Mouse (Mus musculus) kidney, adult 2 months (tissue): ENCODE data around the gene Gm11444.

ENCODE experiments used
- CTCF ChIP-seq: fragments of 200-500 bp; conservative IDR thresholded peaks from 2 replicates; pipeline ENCODE4 v1.5.1; 2011; ENCODE audit warnings: low read depth, mild to moderate bottlenecking, control low read depth, low read length, moderate library complexity, mixed read lengths; ENCODE audit not compliant: insufficient read depth, insufficient read length
- POLR2A ChIP-seq: fragments of 200-500 bp; IDR thresholded peaks from one replicate; pipeline ENCODE4 v1.6.1; 2011; ENCODE audit warnings: low read depth, low read length, control low read depth

DNA sequence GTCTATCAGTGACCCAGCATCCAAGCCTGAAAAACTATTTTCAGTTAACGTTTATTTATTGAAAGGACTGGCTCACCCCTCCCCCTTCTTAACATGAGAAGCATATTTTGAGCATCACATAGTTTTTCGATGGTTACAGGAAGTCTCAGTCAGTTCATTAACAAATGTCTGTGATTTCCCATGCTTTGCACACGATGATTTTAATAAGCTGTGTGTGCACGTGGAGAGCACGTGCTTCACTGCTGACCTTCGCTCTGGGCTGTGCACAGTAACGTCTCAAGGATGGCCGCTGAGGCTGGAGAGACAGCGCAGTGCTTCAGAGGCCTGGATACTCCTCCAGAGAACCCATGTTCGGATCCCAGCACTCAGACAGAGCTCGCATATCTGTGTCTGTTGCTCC lies 42.8 kb downstream of the Gm11444 start:
- TF ChIP-seq POLR2A: no peak
- no peak for TF ChIP-seq CTCF
